Mouse (Mus musculus) lung, postnatal 10 days (tissue): ENCODE measurements around the gene Clcf1.
A peak's percentile ranks its signal among the peaks of the same experiment; 100 is the strongest.

Source experiments
- DNase-seq: peaks from one replicate; pipeline ENCODE4 v3.0.0; 2021

The Clcf1 gene

DNA sequence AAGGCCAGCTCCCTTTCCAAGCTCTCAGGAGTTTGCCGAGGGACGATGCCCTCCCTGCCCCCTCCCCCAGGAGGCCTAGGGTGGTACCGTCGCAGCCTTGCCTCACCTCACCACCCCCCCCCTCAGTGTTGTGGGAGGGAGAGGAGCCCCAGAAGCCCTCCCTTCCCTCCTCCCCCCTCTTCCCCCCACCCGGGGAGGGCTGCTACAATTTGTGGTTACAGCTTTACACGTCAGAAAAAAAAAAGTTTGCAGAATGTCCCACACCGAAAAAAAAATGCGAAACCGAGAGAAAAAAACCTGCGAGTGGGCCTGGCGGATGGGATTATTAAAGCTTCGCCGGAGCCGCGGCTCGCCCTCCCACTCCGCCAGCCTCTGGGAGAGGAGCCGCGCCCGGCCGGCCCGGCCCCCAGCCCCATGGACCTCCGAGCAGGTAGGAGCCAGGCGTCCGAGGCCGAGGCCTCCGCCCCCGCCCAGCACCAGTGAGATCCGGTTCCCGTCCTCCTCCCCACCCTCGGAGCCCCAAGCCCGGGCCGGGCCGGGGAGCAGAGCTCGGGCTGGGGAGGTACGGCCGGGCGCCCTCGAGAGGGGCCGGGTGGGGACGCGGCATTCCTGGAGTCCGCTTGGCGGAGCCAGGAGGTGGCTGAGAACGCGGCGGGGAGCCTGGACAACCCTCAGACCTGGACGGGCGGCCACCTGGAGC, at the start of gene Clcf1, which contains the start of gene AC109138.7:
Gene Clcf1 (plus strand): TSS at position 168 of the 700 bp plus-strand sequence.
Gene AC109138.7 (plus strand): TSS at position 287 of the 700 bp plus-strand sequence.
- peak; percentile 79 for DNase-seq

DNA sequence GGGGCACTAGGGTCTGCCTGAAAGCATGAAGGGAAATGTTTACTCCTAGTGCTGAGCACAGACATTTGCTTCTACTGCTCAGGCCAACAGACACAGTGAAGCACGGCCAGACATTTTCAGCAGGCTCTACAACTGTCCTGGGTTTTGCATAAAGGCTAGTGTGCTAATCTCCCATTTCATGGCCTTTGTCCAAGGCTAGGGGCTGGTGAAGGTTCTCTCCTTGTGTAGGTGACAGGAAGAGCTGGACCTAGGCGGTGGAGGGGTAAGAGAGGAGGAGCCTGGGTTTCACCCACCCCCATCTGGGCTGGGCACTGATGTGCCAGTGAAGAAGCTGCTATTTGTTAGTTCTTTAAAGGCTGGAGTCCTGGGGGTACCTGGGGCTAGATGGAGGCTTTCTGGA, 49.3 kb upstream of the Clcf1 start:
- DNase-seq, result no peak

DNA sequence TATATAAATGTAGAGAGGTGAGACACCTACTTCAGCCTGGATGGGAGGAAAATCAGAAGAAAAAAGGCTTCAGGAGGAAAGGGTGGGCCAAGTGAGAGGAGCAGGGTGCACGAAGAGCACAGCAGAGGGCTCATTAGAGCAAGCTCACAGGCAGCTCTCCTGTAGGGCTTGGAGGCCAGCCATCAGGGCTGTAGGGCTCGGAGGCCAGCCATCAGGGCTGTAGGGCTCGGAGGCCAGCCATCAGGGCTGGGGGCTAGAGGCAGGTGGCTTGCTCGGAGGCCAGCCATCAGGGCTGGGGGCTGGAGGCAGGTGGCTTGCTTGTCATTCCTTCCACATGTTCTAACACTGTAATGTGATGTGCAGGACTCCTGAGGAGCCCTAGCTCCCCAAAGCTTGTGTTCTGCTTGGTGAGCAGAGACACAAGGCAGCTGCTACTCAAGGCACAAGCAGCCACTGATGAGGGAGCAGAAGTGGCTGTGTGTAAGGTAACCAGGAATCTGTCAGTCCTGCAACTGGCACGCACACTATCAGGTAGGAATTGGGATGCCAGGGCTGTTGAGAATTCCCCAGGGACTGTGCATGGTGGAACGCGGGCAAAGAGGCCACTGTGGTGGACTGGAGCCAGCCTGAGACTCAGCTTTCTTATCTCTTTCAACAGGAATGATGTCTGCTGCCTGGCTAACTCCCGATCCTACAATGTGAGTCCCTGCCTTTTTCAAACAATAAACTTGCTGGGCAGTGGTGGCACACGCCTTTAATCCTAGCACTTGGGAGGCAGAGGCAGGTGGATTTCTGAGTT, 47.2 kb upstream of the Clcf1 start:
- DNase-seq, result no peak

DNA sequence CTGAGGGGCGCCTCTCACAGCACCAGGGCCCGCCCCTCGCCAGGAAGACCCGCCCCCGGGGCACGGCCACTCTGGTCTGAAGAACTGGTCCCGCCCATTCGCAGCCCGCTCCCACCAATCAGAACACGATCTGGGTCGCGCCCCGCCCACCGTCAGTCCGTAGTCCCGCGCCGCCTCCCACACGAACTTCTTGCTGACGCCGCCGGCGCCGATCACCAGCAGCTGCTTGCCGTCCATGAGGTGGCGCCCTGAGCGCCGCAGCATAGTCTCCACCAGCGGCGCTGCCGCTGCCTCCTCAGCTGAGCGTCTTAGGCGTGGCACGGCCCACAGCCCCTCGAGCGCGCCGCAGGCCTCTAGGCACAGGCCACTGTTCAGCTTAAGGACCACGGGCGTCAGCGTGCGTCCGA, 44.7 kb upstream of the Clcf1 start:
- DNase-seq, result peak; percentile 99

DNA sequence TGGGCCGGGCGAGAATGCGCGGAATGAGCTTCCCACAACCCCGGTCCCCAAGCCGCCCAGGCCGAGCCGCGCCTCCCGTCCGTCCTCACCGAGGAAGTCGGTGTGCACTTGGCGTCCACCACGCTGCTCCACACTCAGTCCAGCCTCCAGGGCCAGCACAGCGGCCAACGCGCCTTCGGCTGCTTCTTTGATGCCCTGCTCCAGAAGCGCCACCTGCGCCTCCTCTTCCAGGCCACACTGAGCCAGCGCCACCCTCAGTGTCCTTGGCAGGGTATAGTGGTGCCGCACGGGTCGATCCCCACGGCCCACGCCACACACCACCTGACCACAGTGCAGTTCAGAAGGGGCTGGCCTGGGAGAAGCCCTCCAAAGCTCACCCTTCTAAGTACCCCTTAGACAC, 44.2 kb upstream of the Clcf1 start:
- DNase-seq, result no peak

DNA sequence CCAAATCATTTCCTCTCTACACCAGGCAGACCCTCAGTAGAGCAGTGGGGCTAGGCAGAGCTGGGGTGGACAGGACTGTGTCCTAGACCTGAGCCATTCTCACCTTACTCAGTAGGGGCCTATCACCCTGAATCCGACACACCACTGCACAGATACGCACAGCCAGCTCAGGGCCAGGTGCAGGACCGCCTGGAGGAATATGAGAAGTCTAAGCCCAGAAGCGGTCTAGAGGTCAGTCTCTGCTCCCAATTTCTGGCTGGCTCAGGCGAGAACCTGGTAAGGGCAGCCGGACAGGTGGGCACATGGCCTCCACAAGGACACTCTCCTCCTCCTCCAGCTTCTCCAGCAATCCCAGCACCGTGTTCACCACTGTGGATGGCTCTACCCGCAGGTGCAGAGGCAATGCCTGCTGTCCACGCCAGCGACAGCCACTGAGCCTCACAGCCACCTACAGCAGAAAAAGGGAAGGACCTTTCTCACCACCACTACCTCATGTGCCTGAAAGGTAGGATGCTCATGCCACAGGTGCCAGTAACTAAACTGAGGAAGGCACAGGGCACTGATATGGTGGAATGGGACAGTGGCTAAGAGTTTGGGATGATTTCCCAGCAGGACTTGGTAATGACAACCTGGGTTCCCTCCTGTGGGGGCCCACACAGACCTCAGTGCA, 43.2 kb upstream of the Clcf1 start:
- no peak for DNase-seq

DNA sequence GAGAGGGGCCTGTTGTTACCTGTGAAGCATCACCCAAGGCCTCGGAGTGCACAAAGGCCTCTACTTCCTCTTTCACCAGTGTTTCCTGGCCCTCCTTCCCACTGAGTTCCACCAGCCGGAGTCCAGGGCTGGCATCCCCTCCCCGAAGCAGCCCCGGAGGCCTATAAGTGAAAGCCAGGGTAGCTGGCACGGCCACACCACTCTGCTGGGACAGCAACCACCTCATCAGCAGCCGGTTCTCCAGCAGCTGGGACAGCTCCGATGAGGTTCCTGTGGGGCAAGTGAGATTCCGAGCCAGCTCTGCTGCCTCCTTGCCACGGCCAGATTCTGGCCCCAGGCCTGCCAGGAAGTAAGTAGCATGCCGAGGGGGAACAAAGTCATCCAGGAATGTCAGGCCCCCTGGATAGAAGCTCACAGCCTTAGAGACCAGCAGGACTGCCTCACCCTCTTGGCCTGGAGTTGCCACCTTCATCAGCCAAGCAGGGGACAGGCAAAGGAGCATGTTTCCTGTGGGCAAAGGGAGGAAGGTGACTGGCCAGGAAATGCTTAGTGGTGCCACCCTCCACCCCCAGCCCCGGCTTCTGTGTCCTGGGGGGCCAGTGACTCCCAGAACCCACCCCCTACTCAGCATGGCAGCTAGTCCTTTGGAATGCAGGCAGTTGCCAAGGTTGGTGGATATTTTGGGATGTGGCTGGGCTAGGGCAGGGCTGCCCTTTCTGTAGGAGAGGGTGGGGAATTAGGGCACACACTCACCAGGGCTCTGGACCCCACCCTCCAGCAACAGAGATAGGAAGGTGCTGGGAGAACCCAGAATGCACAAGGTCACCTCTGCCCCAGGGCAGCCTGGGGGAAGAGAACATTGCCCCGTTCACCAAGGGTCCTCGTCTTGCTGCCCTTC, 42.4 kb upstream of the Clcf1 start:
- DNase-seq, result peak; percentile 62

DNA sequence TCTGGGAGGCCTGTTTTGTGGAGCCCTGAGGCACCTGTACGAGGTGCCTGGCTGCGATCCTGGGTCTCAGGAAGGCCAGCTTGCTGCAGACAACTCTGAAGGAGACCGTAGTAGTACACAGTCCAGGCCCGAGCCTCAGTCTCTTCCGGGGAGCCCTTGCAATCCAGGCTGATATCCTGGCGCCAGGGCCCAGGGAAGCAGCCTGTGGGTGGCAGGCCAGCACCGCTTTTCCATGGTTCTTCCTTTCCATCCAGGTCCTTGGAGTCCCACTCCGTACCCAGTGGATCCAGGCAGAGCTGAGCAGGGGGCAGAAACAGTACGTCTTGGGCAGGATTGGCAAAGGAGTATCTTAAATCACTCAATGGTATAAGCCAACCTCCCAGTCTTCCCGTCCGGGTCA, 41.1 kb upstream of the Clcf1 start:
- no peak for DNase-seq

DNA sequence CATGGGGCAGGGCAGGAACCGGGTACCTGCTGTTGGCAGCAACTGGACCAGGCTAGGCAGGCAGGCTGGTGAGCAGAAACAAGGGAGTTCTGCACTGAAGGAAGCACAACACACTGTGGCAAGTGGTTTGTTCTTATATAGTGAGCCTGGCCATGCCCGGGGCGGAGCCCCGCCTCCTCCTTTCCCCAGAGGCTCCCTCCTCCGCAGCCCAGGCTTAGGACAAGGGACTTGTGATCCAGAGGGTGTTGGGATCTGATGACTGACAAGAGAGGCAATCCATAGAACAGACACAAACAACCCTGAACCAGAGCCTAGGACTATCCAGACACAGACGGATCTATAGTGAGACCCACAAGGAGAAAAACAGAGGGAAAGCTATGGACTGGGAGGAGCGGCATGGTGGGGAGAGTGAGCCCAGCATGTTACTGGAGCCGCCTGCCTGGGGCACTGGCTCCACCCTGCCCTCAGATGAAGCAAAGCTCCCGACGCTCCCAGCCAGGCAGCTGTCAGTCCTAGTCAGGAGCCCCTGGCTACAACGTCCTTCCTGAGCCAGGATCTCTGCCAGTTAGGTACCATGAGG, 38.6 kb upstream of the Clcf1 start, which contains the start of gene Carns1:
Gene Carns1 (minus strand): TSS at position 112 of the 580 bp plus-strand sequence.
- peak; percentile 66 for DNase-seq

DNA sequence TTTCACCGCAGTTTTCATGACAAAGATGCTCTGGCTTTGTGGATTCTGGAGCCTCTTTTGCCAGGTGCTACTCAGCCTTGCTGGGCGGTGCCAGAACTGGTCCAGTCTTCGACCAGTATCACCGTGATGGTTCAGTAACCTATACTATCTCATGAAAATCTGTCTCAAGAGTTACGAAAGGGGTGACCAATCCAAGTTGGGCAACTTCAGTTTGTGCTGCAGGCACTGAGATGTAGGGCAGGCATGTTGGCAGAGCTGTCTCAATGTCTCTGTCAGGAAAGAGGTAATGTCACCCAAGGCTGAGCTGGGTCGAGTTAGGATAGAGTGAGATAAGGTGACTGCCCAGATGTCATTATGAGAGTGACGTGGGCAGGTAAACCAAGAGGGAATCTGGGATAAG, 33.6 kb upstream of the Clcf1 start:
- no peak for DNase-seq

DNA sequence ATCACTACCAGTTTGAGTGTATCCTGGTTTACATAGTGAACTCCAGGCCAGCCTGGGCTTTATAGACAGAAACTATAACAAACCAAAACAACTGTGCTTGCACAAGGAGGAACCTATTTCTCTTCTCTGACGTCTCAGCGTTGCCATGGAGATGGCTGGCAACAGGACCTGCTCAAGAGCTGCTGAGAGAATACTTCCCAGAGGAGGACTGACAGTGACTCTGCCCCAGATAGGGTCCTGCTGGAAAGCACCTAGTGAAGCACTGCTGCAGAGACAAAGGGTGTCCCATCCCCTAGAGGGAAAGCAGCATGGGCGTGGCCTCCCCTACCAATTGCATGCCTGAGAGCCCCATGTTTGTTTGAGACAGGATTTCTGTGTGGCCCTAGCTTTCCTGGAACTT, 32.1 kb upstream of the Clcf1 start:
- peak; percentile 79 for DNase-seq

DNA sequence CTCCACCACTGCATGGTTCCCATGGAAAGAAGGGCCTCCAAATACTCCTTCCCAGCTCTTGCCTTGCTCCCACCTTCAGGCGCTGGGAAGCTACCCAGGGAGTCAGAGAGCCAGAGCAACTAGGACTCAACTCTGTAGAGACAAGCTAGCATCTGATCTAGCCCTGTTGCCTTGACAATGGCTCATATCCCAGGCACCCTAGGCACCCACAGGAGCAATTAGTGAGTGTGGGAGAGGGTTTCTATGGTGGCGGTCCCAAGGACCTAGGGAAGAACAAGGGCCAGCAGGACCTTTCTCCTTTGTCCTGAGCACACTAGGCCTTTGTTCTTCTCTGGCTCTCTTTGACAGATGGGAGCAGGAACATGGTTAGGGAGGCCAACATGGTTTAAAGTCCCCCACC, 30.3 kb upstream of the Clcf1 start:
- DNase-seq, result no peak

DNA sequence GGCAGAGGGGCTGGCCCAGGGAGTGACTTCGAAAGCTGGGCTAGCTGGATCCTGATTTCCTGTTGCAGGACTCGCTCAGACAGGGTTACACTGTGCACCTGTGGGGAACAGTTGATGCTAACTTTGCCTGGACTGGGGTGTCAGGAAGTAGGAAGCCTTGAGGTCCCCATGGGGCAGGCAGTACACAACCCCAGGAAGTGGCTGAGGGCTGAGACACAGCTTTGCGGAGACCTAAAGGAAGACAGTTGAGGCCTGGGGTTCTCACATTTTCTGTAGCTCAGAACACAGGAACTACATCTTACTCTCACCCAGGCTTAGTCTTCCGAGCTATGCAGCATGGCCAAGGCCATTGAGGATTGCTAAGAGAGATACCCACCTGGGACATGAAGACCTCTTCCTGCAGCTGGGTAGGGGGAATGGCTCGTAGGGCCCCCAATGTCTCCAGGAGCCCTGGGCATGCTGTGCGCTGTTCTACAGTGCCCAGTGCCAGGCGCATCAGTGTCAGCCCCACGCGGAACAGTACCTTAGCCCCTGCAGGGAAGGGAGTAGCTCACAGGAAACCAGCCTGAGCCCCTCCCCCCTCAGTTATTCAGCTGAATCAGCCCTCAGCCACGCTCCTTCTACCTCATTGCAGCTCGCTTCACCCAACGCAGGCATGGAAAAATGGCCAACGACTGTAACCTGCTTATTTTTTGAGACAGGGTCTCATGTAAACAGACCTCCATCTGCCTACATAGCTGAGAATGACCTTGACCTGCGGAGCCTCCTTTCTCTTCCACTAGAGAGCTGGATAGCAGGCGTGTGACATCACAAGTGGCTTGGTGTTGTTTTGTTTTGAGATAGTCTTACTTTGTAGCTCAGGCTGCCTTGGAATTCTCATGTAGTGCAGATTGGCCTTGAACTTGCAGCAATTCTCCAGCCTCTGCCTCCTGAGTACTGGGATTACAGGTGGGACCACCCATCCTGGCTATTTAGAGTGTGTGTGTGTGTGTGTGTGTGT, 28.8 kb upstream of the Clcf1 start:
- DNase-seq, result peak; percentile 56

DNA sequence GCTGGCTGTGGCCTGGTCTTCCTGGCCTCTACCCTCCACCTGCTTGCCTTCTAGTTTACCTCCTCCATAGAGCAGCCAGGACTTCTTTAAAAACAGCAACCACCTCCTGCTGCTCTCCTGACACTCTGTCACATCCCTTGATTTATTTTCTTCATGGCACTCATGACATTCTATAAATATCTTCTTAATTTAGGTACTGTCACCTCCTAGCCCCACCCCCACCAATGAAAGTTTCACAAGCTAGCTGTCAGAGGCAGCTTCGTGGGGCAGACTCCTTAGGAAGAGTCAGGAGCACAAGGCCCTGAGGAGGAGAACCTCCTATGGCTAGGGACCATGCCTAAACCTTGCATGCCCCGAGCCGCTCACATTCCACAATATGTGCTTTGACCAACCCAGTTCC, 26.7 kb upstream of the Clcf1 start:
- DNase-seq, result no peak

DNA sequence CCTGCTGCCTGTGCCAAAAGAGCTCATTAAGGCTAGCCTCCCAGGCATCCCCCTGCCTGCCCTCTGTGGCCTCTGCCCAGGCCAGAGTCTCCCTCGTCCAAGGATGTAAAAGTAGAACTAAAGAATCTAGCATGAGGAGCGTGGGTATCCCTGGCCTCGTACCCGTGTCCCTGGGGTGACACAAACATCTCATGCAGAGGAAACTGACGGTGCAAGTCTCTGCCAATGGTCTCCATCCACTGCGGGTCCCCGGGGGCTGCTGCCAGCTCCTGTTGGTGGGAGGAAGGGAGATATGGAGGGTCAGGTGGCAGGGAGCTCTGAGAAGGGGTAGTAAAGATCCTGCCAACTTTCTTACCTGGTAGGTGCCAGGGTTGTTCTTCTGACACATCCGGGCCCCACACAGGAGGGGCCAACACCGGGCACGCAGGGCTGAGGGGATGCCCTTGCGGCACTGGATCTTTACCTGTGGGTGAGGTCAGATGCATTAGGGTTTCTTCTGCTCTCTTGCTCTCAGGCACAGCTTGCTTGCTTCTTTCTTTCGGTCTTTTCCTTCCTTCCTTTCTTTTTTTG, 24.9 kb upstream of the Clcf1 start:
- no peak for DNase-seq

DNA sequence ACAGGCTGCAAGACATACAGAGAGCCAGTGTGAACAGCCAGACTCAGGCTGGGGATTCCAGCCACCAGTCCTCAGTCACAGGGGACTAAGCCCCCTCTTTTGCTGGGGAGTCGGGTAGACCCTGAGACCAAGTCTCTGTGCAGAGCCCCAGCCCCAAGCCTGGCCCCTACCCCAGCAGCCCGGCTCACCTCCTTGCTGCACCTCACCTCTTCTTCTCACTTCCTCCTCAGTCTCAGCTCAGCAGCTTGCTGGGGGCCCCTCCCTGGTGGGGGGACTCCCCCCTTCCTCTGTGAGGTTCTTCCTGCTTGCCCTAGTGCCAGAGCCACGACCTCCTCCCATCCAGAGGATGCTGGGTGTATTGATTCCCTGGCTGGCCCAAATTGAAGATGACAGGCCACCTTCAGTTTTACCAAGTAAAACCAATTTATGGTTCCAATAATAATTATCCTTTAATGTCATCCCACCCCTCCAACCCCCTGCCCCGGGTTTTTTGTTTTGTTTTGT, 23.2 kb upstream of the Clcf1 start, which contains the start of gene Tbc1d10c:
Gene Tbc1d10c (minus strand): TSS at position 454 of the 504 bp plus-strand sequence.
- DNase-seq, result peak; percentile 68

DNA sequence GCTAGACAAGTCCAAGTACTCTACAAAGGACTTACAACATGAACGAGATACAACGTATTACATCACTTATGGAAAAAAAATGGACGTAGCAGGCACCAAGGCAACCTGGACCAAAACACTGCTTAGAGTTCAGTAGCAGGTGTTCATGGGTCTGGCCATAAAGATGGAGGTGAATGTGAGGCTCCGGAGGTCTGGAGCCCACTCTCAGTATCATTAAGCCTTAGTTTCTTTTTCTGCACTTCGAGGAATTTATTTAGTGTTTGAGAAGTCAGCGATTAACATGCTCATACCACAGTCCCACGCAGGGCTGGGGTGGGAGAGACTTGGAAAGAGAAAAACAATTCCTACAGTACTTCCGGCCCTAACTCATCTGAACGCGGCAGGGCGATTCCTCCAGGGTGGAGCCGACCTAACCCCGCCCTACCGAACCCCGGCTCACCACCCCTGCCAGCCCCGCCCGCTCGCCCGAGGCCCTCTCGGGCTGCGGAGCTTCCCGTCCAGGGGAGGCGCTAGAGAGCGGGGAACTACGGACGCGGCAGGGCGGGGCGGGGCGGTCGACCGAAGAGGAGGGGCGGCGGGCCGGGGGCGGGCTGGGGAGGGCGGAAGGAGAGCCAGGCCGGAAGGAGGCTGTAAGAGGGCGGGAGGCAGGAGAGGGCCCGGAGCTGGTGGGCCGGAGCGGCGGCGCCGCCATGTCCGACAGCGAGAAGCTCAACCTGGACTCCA, 22.3 kb upstream of the Clcf1 start, which contains the start of gene Ppp1ca:
Gene Ppp1ca (plus strand): TSS at position 538 of the 723 bp plus-strand sequence.
- DNase-seq, result peak; percentile 98

DNA sequence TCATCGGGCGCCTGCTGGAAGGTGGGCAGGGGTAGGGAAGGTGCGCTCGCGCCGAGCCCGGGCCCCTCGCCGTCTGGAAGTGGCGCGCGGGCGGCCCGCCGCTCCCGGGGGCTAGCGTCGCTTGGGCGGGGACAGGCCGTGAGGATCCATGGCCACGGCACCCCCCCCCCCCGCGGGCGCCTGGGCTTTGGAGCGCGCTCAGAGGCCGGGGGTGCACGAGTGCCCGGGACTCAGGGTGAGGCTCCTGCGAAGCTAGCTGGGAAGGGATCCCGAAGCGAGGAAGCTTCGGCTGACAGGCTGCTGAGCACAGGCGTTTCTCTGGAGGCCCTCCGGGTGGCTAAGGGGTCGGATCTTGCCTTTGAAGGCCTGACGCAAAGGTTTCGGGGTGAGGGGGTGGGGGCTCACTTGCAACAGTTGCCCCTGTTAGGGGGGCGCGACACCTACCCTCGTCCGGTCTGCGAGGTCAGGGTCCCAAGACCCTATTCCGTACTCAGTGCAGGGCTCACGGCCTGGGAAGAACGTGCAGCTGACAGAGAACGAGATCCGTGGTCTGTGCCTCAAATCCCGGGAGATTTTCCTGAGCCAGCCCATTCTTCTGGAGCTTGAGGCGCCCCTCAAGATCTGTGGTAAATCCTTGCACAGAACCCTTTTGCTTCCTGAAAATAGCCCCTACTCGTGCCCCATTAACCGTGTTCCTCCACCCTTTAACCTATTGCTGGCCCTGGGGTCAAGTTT, 21.6 kb upstream of the Clcf1 start:
- no peak for DNase-seq

DNA sequence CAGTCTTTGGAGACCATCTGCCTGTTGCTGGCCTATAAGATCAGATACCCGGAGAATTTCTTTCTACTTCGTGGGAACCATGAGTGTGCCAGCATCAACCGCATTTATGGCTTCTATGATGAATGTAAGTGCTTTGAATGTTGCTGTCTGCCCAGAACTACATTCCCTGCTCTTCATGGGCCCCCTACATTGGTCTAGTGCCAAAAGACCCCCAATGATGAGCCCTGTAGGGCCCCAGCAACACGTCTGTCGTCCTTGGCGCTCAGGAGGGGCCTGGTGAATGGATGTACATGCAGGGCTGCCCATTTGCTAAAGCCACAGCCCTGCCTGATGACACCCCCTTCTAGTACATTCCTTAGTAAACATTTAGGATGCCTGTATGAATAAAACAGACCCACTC, 20.9 kb upstream of the Clcf1 start:
- DNase-seq, result no peak
